Mouse (Mus musculus) midbrain, embryonic 12.5 days (tissue): Measurements from ENCODE around the gene Cbs. TPM values are rescaled to one million over a fixed set of nuclear protein-coding genes. Genes with fewer than 3 reads are reported as not detected.

Experiments used
- microRNA-seq: library from miRNA; unstranded; fragments of <30 nt; microRNA quantifications from one replicate; pipeline ENCODE4, GENCODE M21; 2017
- polyA plus RNA-seq: library from polyadenylated mRNA; unstranded; fragments of >200 nt; fragmentation: Nextera tagmentation; extraction: Ambion mirVana; gene quantifications from 2 replicates; pipeline ENCODE4 v1.2.1, GENCODE M21; 2016

Cbs gene
- polyA plus RNA-seq, 1 experiment from 2014 or later: 1.2 TPM

Small RNAs within 50 kb of the gene (microRNA-seq; reads per million reads assigned to microRNA genes)
- gene Gm24970: not detected

Other genes starting within 250 kb of the Cbs start
- 42.2 and 43.7 TPM in 2 replicates for gene Wdr4, start 117.3 kb downstream of the Cbs start, polyA plus RNA-seq
- gene Ndufv3, start 117.1 kb downstream of the Cbs start, polyA plus RNA-seq: 257 and 265 TPM in 2 replicates
- 25.2 and 25.7 TPM in 2 replicates for gene Pknox1, start 72.5 kb downstream of the Cbs start, polyA plus RNA-seq
- gene U2af1, start 21.7 kb upstream of the Cbs start, polyA plus RNA-seq: 325 TPM in 2 replicates
- gene Cryaa, start 40.6 kb upstream of the Cbs start, polyA plus RNA-seq: 0.18 TPM in 1 of 2 replicates, not detected in the other
- 14.6 and 15.0 TPM in 2 replicates for gene Sik1, start 218.6 kb upstream of the Cbs start, polyA plus RNA-seq